Mouse (Mus musculus): Measurements from ENCODE around the gene Rassf3.

The Rassf3 gene

DNA sequence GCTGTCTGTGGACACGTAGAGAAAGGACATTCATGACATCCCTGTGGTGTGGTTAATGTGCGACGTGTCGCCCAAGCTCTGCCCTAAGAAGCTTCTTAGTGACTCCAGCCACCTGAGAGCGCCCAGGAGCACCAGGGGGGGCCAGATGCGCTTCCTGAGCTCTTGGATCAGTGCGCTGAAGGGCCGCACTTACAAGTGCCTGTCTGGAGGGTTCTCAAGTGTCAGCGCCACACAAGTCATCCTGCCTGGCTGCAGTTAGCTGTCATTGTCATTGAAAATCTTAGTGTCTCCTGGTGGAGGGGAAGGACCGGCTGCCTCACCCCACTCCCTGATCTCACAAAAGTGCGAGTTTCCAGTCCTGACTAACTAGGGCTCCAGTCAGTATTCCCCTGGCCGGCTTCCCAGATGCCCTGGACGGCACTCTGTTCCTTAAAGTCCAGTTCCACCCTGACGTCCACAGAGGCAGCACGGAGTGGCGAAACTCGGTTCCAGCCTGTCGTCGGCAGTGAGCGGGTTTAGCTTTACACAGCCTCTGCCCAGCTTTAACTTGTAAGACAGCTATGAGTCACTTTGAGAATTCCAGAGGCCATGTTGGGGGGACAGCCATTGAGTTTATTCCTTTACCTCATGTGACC, 80.5 kb downstream of the Rassf3 start:
- DNase-seq: no peak

- DNase-seq: no peak
Observed at GRCm38 (mm10) chr10:121394789-121395325, 81.3 kb downstream of the Rassf3 start.

DNA sequence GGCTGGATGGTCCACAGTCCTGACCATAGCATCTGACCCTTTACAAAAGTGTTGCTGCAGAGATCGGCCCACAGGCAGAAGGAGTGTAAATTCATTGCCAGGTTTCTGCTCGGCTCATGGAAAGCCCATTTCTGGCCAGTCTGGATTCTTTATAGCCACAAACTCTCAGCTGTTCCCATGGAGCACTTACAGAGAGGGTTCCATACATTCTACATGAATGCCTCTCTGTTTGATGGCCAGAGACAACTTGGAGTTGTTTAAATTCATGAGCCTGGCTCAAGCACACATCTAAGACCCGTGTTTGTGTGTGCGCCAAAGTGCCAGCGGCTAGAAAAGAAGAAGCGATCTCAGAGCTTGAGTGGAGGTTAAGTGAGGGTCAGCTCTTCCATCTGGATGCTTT, 81.9 kb downstream of the Rassf3 start:
- DNase-seq: no peak

- DNase-seq: no peak
Observed at GRCm38 (mm10) chr10:121391901-121392300, 84.2 kb downstream of the Rassf3 start.

DNA sequence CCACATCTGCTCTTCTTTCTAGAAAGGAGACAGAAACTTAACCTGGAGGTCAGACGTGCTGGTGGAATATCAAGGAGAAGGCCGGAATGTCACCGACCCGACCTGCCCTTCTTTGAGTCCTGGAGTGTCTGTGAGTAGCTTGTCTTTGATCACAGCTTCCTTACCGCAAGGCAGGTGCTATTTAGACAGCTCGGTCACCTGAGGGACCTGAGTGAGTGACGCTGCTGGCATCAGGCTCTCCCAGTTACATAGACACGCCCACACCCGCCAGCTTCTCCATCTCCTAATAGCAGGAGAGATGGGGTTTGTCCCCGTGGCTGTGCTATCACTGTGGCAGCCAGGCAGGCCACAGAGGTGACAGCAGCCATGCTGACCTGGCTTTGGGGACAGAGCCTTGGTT, 85.5 kb downstream of the Rassf3 start:
- no peak for DNase-seq

- no peak for DNase-seq
Observed at GRCm38 (mm10) chr10:121386347-121386746, 89.8 kb downstream of the Rassf3 start.

DNA sequence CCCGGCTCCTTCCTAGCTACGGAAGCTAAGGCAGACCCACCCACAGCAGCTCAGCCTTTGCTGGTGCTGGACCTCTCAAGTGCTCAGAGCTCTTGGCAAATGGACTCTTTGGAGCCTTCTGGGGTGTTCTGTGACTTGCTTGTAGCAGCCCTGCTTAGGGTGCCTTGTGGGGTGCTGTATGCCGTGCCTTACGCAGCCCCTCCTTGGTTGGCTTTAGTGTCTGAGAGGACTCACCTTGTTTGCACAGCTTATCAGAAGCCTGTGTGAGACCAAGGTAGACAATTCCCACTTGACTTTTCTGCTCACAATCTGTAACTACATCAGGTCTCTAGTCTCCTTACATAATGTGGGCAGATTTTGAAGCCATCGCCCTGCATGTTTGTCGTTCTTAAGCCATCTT, 90.5 kb downstream of the Rassf3 start:
- DNase-seq: no peak

DNA sequence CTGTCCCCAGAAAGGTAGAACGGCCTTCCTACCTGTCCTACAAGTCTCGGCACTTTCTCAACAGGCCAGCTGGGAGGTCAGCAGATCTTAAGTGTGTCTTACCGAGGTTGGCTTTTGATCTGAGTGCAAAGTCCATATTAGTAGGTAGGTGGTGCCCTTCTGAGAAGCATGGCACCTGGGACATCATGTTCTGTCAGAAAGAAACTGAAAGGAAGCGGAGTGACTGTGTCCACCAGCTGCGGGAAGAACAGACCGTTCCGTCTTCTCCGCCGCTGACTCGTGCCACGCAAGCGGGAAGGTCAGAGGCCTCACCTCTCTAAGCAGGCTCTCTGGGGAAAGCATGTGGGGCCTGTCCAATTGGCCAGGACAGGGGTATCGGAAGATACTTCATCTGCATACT, 91.4 kb downstream of the Rassf3 start:
- DNase-seq: no peak

GRCm38 (mm10) chr10:121381280-121381679, 94.9 kb downstream of the Rassf3 start:
- DNase-seq: no peak

- DNase-seq: no peak
Observed at GRCm38 (mm10) chr10:121379387-121379786, 96.8 kb downstream of the Rassf3 start.

DNA sequence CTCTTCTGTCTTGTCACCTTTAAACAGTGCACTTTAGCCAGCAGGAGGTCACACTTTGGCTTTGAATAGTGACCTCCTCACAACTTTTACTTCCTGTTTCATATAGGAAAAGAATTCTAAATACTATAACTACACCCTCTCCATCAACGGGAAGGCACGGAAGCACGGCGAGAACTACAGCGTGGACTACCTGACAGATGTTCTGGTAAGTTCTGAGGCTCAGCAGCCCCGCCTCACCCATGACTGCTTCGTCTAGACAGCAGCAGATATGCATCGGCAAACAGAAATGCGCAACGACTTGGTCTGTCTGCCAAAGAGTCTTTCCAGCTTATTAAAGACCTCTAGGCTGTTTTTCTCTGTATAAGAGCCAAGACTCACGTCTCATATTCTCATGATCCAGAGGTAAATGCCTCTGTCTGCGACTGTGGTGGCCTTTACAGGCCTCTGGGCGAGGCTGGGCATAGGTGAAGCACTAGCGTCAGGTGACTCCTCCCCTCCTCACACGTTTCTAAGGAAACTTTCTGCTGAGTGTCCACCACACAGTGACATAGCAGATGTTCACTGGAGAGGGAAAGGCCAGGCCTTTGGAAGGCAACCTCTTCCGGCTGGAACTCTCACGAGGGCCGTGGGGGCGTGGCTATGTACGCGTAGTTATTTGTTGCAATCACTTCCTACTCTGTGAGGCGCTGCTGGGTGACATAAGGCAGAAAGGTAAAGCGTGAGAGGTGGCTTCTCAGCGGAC, 99.4 kb downstream of the Rassf3 start:
- peak; percentile 22 for DNase-seq

GRCm38 (mm10) chr10:121375649-121376493, 100.3 kb downstream of the Rassf3 start:
- DNase-seq: no peak

DNA sequence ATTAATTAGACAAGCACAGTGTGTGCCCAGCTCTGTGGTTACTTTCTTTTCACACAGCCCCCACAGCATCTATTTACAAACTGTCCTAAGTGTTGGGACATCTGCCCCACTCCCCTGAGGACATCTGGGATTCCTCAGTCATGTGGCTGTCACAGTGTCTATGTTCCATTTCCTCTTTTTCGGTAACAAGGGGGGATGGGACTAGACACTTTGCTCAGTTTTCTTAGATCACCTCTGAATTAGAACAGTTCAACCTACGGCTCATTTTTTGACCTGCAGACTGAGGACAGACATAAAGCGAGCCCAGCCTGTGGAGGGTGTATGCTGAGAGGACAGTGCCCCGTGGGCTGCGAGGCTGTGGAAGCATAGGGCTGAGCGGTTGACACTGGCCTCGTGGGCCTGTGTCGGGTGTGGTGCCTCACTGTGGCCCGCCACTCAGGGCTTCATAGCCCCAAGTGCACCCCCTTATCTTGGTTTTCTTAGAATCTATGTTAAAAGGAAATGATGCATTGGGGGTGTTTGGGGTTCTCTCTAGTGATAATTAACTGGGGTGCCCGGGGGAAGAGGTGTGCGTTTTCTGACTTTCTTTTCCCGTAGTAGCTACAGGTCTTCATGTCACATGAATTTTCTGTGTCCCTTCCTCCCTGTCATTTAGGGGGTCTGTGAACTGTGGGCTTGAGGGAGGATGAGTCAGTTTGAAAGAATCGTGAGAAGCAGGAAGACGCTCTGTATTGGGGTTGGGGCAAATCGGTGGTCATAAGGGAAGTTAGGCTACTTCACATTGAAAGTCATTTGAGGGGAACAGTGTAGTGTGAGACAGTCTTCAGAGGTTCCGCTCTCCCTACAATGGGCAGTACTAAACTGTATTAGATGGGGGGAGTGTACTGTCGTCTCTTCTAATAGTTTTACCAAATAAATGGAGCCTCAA, 101.2 kb downstream of the Rassf3 start:
- DNase-seq: no peak

DNA sequence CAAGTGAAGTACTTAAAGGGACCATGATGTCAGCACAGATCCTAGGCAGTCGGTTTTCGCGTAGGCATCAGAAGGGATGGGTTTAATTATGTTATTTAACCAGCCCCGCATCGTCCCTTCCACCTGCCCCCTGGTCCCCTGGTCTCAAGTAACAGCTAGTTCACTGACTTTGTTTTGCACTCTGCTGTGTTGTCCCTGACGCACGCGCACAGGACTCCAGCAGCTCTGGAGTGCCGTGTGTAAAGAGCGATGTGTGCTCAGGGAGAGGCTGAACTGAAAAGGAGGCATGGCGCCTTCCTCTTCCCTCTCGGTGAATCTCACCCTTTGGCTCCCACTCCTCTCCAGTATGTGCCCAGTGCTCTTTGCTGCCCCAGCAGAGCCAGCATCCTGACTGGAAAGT, 102.1 kb downstream of the Rassf3 start:
- DNase-seq: no peak

GRCm38 (mm10) chr10:121370777-121371176, 105.4 kb downstream of the Rassf3 start:
- no peak for DNase-seq

GRCm38 (mm10) chr10:121368783-121369465, 107.2 kb downstream of the Rassf3 start:
- DNase-seq: no peak

- no peak for DNase-seq
Observed at GRCm38 (mm10) chr10:121367780-121368179, 108.4 kb downstream of the Rassf3 start.

GRCm38 (mm10) chr10:121367271-121367670, 108.9 kb downstream of the Rassf3 start:
- DNase-seq: no peak

DNA sequence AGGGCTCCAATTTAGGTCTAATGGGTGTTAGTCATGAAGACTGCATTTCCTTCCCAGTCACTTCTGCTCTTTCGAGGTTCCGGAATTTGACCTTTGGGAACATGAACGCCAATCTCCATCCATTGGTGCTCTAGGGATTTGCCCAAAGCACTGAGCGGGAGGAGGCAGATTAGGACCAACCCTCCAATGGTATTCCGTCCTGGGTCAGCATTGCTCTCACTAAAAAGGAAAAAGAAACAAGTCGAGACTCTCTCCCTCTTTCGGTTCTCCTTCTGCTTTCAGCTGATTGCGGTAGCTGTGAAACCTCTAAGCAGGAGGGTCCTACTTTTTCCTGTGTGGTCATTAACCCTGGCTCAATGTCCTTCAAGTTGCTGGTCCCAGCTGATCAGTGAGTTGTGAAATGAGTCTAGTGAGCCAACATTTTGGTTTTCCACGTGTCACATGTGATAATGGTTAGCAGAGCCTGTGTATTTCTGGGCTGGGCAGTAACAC, 110.3 kb downstream of the Rassf3 start:
- peak; percentile 33 for DNase-seq

DNA sequence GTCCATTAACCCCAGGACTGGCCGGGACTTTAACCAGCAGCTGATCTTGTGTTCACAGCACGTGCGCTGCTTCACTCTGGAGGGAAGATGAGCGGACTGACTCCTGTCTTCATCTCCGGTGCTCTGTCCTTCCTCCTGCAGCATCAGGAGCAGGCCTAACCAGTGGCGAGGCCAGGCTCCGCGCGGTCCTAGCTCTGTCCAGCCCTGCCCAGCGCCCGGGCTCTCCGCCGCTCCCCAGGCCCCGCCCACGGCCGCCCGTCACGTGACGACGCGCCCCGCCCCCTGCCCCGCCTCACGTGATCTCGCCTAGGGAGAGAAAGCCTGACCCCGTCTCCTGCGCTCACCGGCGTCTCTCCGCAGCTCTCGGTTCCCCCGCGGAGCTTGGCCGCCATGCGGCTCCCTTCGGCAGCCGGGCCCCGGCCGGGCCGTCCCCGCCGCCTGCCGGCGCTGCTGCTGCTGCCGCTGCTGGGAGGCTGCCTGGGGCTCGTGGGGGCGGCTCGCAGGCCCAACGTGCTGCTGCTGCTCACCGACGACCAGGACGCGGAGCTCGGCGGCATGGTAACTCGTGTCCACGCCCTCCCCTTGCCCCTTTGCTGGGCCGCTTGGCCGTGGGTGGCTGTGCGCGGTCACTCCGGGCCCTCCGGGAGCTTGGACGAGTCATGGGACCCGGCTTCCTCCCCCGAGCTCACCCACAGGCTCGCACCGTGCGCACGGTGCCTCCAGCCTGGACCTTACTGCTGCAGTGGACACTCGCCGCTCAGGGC, 111.2 kb downstream of the Rassf3 start, which contains the start of gene Gns:
TSS of gene Gns (plus strand) at position 290 of the 764 bp plus-strand sequence.
- DNase-seq: peak; percentile 95

DNA sequence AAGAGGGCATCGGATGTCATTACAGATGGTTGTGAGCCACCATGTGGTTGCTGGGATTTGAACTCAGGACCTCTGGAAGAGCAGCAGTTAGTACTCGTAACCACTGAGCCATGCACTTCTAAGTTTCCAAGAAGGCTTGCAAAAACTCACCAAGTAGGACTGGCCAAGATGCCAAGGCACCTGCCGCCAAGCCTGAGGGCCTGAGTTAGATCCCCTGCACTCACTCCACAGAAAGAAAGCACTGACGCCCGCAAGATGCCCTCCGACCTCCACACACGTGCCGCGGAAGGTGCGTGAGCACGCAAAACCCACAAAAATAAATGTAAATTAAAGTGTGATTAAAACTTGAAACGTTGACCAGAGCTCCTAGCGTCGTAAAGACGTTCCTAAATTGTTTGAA, 111.8 kb downstream of the Rassf3 start:
- DNase-seq: no peak
